In the genomic region with DNA sequence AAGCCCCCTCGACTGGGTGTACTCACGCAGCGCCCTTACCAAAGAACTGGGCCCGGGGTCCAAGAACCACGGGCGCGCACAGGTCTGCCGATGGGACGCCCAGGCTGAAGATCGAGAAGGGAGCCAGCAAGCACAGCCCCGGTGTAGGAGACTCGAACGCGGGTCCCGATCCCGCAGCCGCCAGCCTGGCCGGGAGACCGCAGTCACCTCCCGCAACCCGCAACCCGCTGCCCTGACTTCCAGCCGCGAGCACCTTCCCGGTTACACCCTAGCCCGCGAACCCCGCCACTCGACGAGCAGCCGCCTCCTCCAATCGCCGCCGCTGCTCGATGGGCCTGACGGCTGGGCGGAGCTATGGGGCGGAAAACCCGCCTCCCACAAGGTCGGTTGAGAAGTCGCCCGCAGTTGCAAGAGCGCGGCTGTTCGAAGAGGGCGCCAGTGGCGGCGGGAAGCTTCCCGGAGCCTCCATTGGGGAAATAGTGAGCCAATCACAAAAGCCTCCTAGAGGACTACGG, we compare ENCODE assay signal across 8 mouse cellular contexts. TPM values are rescaled to one million over a fixed set of nuclear protein-coding genes. Genes with fewer than 3 reads are reported as not detected.
DNase-seq lines count a peak whose midpoint lies in the region; ATAC-seq lines count a peak whose summit lies in the region.

TSS of gene Cep152 (minus strand) at position 277 of the 515 bp plus-strand sequence.

- ATAC-seq in megakaryocyte progenitor cell, adult 5-6 weeks (replicated peaks; ENCODE audit: poor library complexity), result peak; percentile 96

- DNase-seq in adipocyte (ENCODE audit: low spot score), result peak; percentile 97
- DNase-seq in embryo, embryonic 10 days (ENCODE audit: low spot score), result peak; percentile 98
- DNase-seq in gastrocnemius, postnatal 10 days, result peak; percentile 96
- DNase-seq in induced T-regulatory cell, adult 2 months (ENCODE audit: low read depth), result peak; percentile 96
- DNase-seq in left cerebral cortex, adult 9 months (ENCODE audit: low spot score in 2 of 2), result peak; percentile 89 to 97
- peak; percentile 95 for DNase-seq in right cerebral cortex, postnatal 14 days
- DNase-seq in urinary bladder, postnatal 36 days (ENCODE audit: low spot score in 2 of 2), result peak; percentile 96 to 97

RNA-seq across cellular contexts. Expression of gene Cep152, which starts in this region (rescaled TPM):
- total RNA-seq in gastrocnemius, postnatal 10 days (2021), result 1 to 10 TPM; 1.6 to 2.6 TPM
- 6.4 and 7.1 TPM in 2 replicates for total RNA-seq in megakaryocyte progenitor cell, adult 5-6 weeks (2015)
- 19.3 and 20.6 TPM in 2 replicates for total RNA-seq in megakaryocyte progenitor cell, adult 5-6 weeks (2017)

Comparison
In these comparisons a context has a peak if more than half of its experiments do, and no peak if none do; other contexts are left out.
1. Peak in every context shown above with its lines: DNase-seq and ATAC-seq.